Mouse (Mus musculus): ENCODE data around the gene Gbx1. TPM values are rescaled to one million over a fixed set of nuclear protein-coding genes. Genes with fewer than 3 reads are reported as not detected.

The Gbx1 gene
- total RNA-seq, 2 experiments from 2014 or later, result 0.18 to 0.26 TPM

Other genes starting within 250 kb of the Gbx1 start
- gene Kcnh2, start 175.6 kb downstream of the Gbx1 start, total RNA-seq (2021), result 10 to 100 TPM; 17.0 to 19.3 TPM
- 10 to 100 TPM in 1 of 2 experiments, 1 to 10 TPM in 1; 8.8 to 10.1 TPM for gene Nos3, start 162.4 kb downstream of the Gbx1 start, total RNA-seq (2021)
- gene Atg9b, start 135.1 kb downstream of the Gbx1 start, total RNA-seq (2021), result 1 to 10 TPM; 3.9 to 4.7 TPM
- 10 to 100 TPM; 53.3 to 56.0 TPM for gene Abcb8, start 133.5 kb downstream of the Gbx1 start, total RNA-seq (2021)
- gene Asic3, start 113.8 kb downstream of the Gbx1 start, total RNA-seq (2021), result under 1 TPM in 1 of 2 experiments, not detected in 1; 0.19 TPM
- 100 to 1,000 TPM; 148 to 150 TPM for gene Cdk5, start 103.7 kb downstream of the Gbx1 start, total RNA-seq (2021)
- gene Slc4a2, start 103.4 kb downstream of the Gbx1 start, total RNA-seq (2021), result 10 to 100 TPM; 24.6 to 27.6 TPM
- gene Fastk, start 81.9 kb downstream of the Gbx1 start, total RNA-seq (2021), result 100 to 1,000 TPM in 1 of 2 experiments, 10 to 100 TPM in 1; 96.6 to 105 TPM
- gene Tmub1, start 79.3 kb downstream of the Gbx1 start, total RNA-seq (2021), result 10 to 100 TPM; 29.1 to 29.4 TPM
- gene Agap3, start 75.0 kb downstream of the Gbx1 start, total RNA-seq (2021), result 100 to 1,000 TPM; 488 to 490 TPM
- gene Asb10, start 13.8 kb upstream of the Gbx1 start, total RNA-seq (2021), result under 1 TPM; 0.24 to 0.45 TPM
- gene 4931409K22Rik, start 29.6 kb upstream of the Gbx1 start, total RNA-seq (2021), result not detected
- 10 to 100 TPM; 56.0 to 58.9 TPM for gene Abcf2, start 50.3 kb upstream of the Gbx1 start, total RNA-seq (2021)
- gene Chpf2, start 59.5 kb upstream of the Gbx1 start, total RNA-seq (2021), result 10 to 100 TPM; 55.9 to 59.7 TPM
- 100 to 1,000 TPM; 125 to 134 TPM for gene Smarcd3, start 97.2 kb upstream of the Gbx1 start, total RNA-seq (2021)
- 10 to 100 TPM; 75.3 to 79.3 TPM for gene Nub1, start 158.3 kb upstream of the Gbx1 start, total RNA-seq (2021)
- gene Wdr86, start 203.5 kb upstream of the Gbx1 start, total RNA-seq (2021), result 1 to 10 TPM; 1.1 TPM
- gene Crygn, start 230.8 kb upstream of the Gbx1 start, total RNA-seq (2021), result not detected